Mouse (Mus musculus): ENCODE results near the gene Nop53. TPM values are rescaled to one million over a fixed set of nuclear protein-coding genes. Genes with fewer than 3 reads are reported as not detected.

Nop53 gene
- polyA plus RNA-seq, 1 experiment, result 270 TPM

- Histone ChIP-seq H3K36me3 (ENCODE audit: control insufficient read depth, insufficient read depth) (no peaks in the 10 kb centered on the region), H3K79me2 (ENCODE audit: control insufficient read depth, insufficient read depth) (peaks cover 35% of the 10 kb centered on the region), H3K27me3 (ENCODE audit: control insufficient read depth, insufficient read depth, insufficient read length) (no peaks in the 10 kb centered on the region), H3K4me2 (ENCODE audit: low read depth) (peak within 1 kb of the TSS; percentile 62), H3ac (ENCODE audit: control insufficient read depth, insufficient read length) (peak within 1 kb of the TSS; percentile 20), H3K4me3 (peak within 1 kb of the TSS; percentile 46)
- no peak for TF ChIP-seq TCF3 (IDR thresholded peaks at IDR 0.05; ENCODE audit: insufficient read length, low read depth)
- TF ChIP-seq CEBPB (IDR thresholded peaks at IDR 0.05; ENCODE audit: insufficient read depth, poor library complexity, severe bottlenecking), result no peak
- peak; percentile 90 for TF ChIP-seq POLR2A (IDR thresholded peaks at IDR 0.05; ENCODE audit: insufficient read length, low read depth)
- TF ChIP-seq REST (IDR thresholded peaks at IDR 0.05; ENCODE audit: insufficient read depth, insufficient read length), result no peak
- TF ChIP-seq USF1 (IDR thresholded peaks at IDR 0.05; ENCODE audit: low read depth), result no peak
- no peak for TF ChIP-seq MAX (IDR thresholded peaks at IDR 0.05; ENCODE audit: low read depth)
- peak in 1 of 3 experiments; percentile 40 for TF ChIP-seq MYOG (IDR thresholded peaks at IDR 0.05; ENCODE audit: control insufficient read depth in 1 of 3, insufficient read depth in 1 of 3, insufficient read length in 2 of 3, low read depth in 2 of 3)
- peak; percentile 97 for TF ChIP-seq POLR2AphosphoS2 (IDR thresholded peaks at IDR 0.05; ENCODE audit: insufficient read length, low read depth)
- no peak for TF ChIP-seq E2F4 (IDR thresholded peaks at IDR 0.05; ENCODE audit: insufficient read depth)
These were observed 21.4 kb upstream of the Nop53 start, which contains the start of gene Ehd2 for GRCm38 (mm10) chr7:15967312-15967711. Gene Ehd2, minus strand, starts transcription at chr7:15967567.

GRCm38 (mm10) chr7:15966489-15966888 is 20.6 kb upstream of the Nop53 start:
- peaks cover 35% of the 10 kb centered on the region for H3K79me2 ChIP-seq (ENCODE audit: control insufficient read depth, insufficient read depth)
- no peaks in the 10 kb centered on the region for H3K36me3 ChIP-seq (ENCODE audit: control insufficient read depth, insufficient read depth)
- H3K27me3 ChIP-seq (ENCODE audit: control insufficient read depth, insufficient read depth, insufficient read length), result no peaks in the 10 kb centered on the region
- TF ChIP-seq MYOD1 (IDR thresholded peaks at IDR 0.05; ENCODE audit: control insufficient read depth in 1 of 3, insufficient read length in 2 of 3, low read depth in 2 of 3) (no peak), REST (IDR thresholded peaks at IDR 0.05; ENCODE audit: insufficient read depth, insufficient read length) (no peak), USF1 (IDR thresholded peaks at IDR 0.05; ENCODE audit: low read depth) (no peak), TCF12 (IDR thresholded peaks at IDR 0.05; ENCODE audit: insufficient read depth, poor library complexity, severe bottlenecking) (no peak), POLR2AphosphoS2 (IDR thresholded peaks at IDR 0.05; ENCODE audit: insufficient read length, low read depth) (no peak), E2F4 (IDR thresholded peaks at IDR 0.05; ENCODE audit: insufficient read depth) (no peak), SRF (IDR thresholded peaks at IDR 0.05; ENCODE audit: control insufficient read depth, insufficient read length, low read depth) (no peak), CEBPB (IDR thresholded peaks at IDR 0.05; ENCODE audit: insufficient read depth, poor library complexity, severe bottlenecking) (no peak), MAX (IDR thresholded peaks at IDR 0.05; ENCODE audit: low read depth) (no peak), MYOG (IDR thresholded peaks at IDR 0.05; ENCODE audit: control insufficient read depth in 1 of 3, insufficient read depth in 1 of 3, insufficient read length in 2 of 3, low read depth in 2 of 3) (no peak), TCF3 (IDR thresholded peaks at IDR 0.05; ENCODE audit: insufficient read length, low read depth) (no peak), POLR2A (IDR thresholded peaks at IDR 0.05; ENCODE audit: insufficient read length, low read depth) (no peak)
- H3ac ChIP-seq (ENCODE audit: control insufficient read depth, insufficient read length), result peak overlapping the region; percentile 20
- H3K4me3 ChIP-seq, result peak overlapping the region; percentile 46
- peak overlapping the region; percentile 62 for H3K4me2 ChIP-seq (ENCODE audit: low read depth)

- Histone ChIP-seq H3K4me2 (ENCODE audit: low read depth) (peak overlapping the region; percentile 76), H3K79me2 (ENCODE audit: control insufficient read depth, insufficient read depth) (peaks cover 42% of the 10 kb centered on the region), H3ac (ENCODE audit: control insufficient read depth, insufficient read length) (no peak overlapping the region), H3K4me3 (peak overlapping the region; percentile 46), H3K27me3 (ENCODE audit: control insufficient read depth, insufficient read depth, insufficient read length) (no peaks in the 10 kb centered on the region), H3K36me3 (ENCODE audit: control insufficient read depth, insufficient read depth) (peaks cover 10% of the 10 kb centered on the region)
- no peak for TF ChIP-seq MYOG (IDR thresholded peaks at IDR 0.05; ENCODE audit: control insufficient read depth in 1 of 3, insufficient read depth in 1 of 3, insufficient read length in 2 of 3, low read depth in 2 of 3)
- no peak for TF ChIP-seq MAX (IDR thresholded peaks at IDR 0.05; ENCODE audit: low read depth)
- TF ChIP-seq TCF3 (IDR thresholded peaks at IDR 0.05; ENCODE audit: insufficient read length, low read depth), result no peak
These were observed 18.2 kb upstream of the Nop53 start for GRCm38 (mm10) chr7:15963798-15964652.

- peak overlapping the region; percentile 76 for H3K4me2 ChIP-seq (ENCODE audit: low read depth)
- no peak overlapping the region for H3ac ChIP-seq (ENCODE audit: control insufficient read depth, insufficient read length)
- no peaks in the 10 kb centered on the region for H3K27me3 ChIP-seq (ENCODE audit: control insufficient read depth, insufficient read depth, insufficient read length)
- peaks cover 42% of the 10 kb centered on the region for H3K79me2 ChIP-seq (ENCODE audit: control insufficient read depth, insufficient read depth)
- peak overlapping the region; percentile 46 for H3K4me3 ChIP-seq
- peaks cover 10% of the 10 kb centered on the region for H3K36me3 ChIP-seq (ENCODE audit: control insufficient read depth, insufficient read depth)
- TF ChIP-seq MYOD1 (IDR thresholded peaks at IDR 0.05; ENCODE audit: control insufficient read depth in 1 of 3, insufficient read length in 2 of 3, low read depth in 2 of 3) (peak; percentile 48 to 98 (median 95)), TCF12 (IDR thresholded peaks at IDR 0.05; ENCODE audit: insufficient read depth, poor library complexity, severe bottlenecking) (peak; percentile 81), E2F4 (IDR thresholded peaks at IDR 0.05; ENCODE audit: insufficient read depth) (no peak), CEBPB (IDR thresholded peaks at IDR 0.05; ENCODE audit: insufficient read depth, poor library complexity, severe bottlenecking) (no peak), MYOG (IDR thresholded peaks at IDR 0.05; ENCODE audit: control insufficient read depth in 1 of 3, insufficient read depth in 1 of 3, insufficient read length in 2 of 3, low read depth in 2 of 3) (peak; percentile 66 to 97 (median 95)), TCF3 (IDR thresholded peaks at IDR 0.05; ENCODE audit: insufficient read length, low read depth) (peak; percentile 81), POLR2AphosphoS2 (IDR thresholded peaks at IDR 0.05; ENCODE audit: insufficient read length, low read depth) (no peak), POLR2A (IDR thresholded peaks at IDR 0.05; ENCODE audit: insufficient read length, low read depth) (peak; percentile 35)
These were observed 16.7 kb upstream of the Nop53 start for GRCm38 (mm10) chr7:15962311-15963288.
